Mouse (Mus musculus): ENCODE measurements around the gene Pcdh10.

GRCm38 (mm10) chr3:45379972-45380761 lies 2.0 kb downstream of the Pcdh10 start:
- TF ChIP-seq CTCF (IDR thresholded peaks at IDR 0.05; ENCODE audit: low read depth, low read length) (no peak), POLR2A (IDR thresholded peaks at IDR 0.05; ENCODE audit: extremely low read depth, insufficient read depth, low read length) (no peak)

Measured in liver, adult 2 months (tissue).